Mouse (Mus musculus): ENCODE measurements at regions not wholly inside any gene's neighbourhood (a gene's known extent, or its start where the extent isn't known, plus 50 kb on each side); places are given as distances from the start of the nearest gene placed in this dataset.
A peak's percentile ranks its signal among the peaks of the same experiment; 100 is the strongest.

GRCm38 (mm10) chr11:114129270-114129669, 62.4 kb upstream of the Sdk2 start:
- WGBS: 57% methylated on average over 8 of the region's 8 CpGs
- Histone ChIP-seq H3K4me2 (replicated peaks) (no peak overlapping the region), H3K4me1 (peaks cover 24% of the 10 kb centered on the region), H3K27ac (no peak overlapping the region), H3K4me3 (no peak overlapping the region), H3K27me3 (no peaks in the 10 kb centered on the region), H3K9me3 (replicated peaks) (no peaks in the 10 kb centered on the region), H3K36me3 (no peaks in the 10 kb centered on the region), H3K9ac (no peak overlapping the region)
- no peak; the same call in 1 of the 2 replicates for ATAC-seq (ENCODE audit: low FRiP score)

- Histone ChIP-seq H3K36me3 (no peaks in the 10 kb centered on the region), H3K27ac (no peak overlapping the region)
- WGBS: 82% methylated on average over 8 of the region's 8 CpGs
Observed at GRCm38 (mm10) chr11:114128841-114129240, 62.0 kb upstream of the Sdk2 start.

GRCm38 (mm10) chr11:114127426-114127825, 60.6 kb upstream of the Sdk2 start:
- ATAC-seq (ENCODE audit: low FRiP score): no peak
- Histone ChIP-seq H3K9ac (no peak overlapping the region), H3K4me3 (no peak overlapping the region), H3K27ac (no peak overlapping the region), H3K27me3 (no peaks in the 10 kb centered on the region), H3K4me2 (replicated peaks) (no peak overlapping the region), H3K36me3 (no peaks in the 10 kb centered on the region), H3K9me3 (replicated peaks) (no peaks in the 10 kb centered on the region), H3K4me1 (peaks cover 24% of the 10 kb centered on the region)
- 30% methylated on average over 8 of the region's 8 CpGs for WGBS

More at GRCm38 (mm10) chr11:114128841-114129240, 62.0 kb upstream of the Sdk2 start:
- no peaks in the 10 kb centered on the region for H3K27me3 ChIP-seq
- no peak for ATAC-seq (ENCODE audit: low FRiP score)
- peaks cover 24% of the 10 kb centered on the region for H3K4me1 ChIP-seq
- no peaks in the 10 kb centered on the region for H3K9me3 ChIP-seq (replicated peaks)
- no peak overlapping the region for H3K4me2 ChIP-seq (replicated peaks)
- H3K4me3 ChIP-seq: no peak overlapping the region
- H3K9ac ChIP-seq: no peak overlapping the region

GRCm38 (mm10) chr11:114122175-114122574, 55.3 kb upstream of the Sdk2 start:
- H3K4me1 ChIP-seq: peaks cover 16% of the 10 kb centered on the region
- H3K4me2 ChIP-seq (replicated peaks): no peak overlapping the region
- H3K36me3 ChIP-seq: no peaks in the 10 kb centered on the region; the same call in 1 of the 2 replicates
- WGBS: 37% methylated on average over 12 of the region's 13 CpGs
- H3K4me3 ChIP-seq: no peak overlapping the region
- H3K9ac ChIP-seq: no peak overlapping the region
- H3K9me3 ChIP-seq (replicated peaks): 0 out of 2 replicates have a peak, but pooled peaks cover 5% of the 10 kb centered on the region
- no peaks in the 10 kb centered on the region for H3K27me3 ChIP-seq
- peak; percentile 62; the same call in 1 of the 2 replicates for ATAC-seq (ENCODE audit: low FRiP score)
- peak overlapping the region; percentile 64 for H3K27ac ChIP-seq

- H3K27ac ChIP-seq: peak overlapping the region; percentile 56; the same call in 1 of the 2 replicates
- no peak overlapping the region for H3K4me3 ChIP-seq
- H3K9me3 ChIP-seq (replicated peaks): 0 out of 2 replicates have a peak, but pooled peaks cover 5% of the 10 kb centered on the region
- 67% methylated on average over 9 of the region's 9 CpGs for WGBS
- H3K27me3 ChIP-seq: no peaks in the 10 kb centered on the region
- ATAC-seq (ENCODE audit: low FRiP score): no peak; the same call in 1 of the 2 replicates
- H3K4me1 ChIP-seq: peaks cover 11% of the 10 kb centered on the region
- H3K9ac ChIP-seq: no peak overlapping the region
- no peaks in the 10 kb centered on the region; the same call in 1 of the 2 replicates for H3K36me3 ChIP-seq
- no peak overlapping the region for H3K4me2 ChIP-seq (replicated peaks)
Observed at GRCm38 (mm10) chr11:114119135-114119534, 52.3 kb upstream of the Sdk2 start.
